Mouse (Mus musculus) midbrain, postnatal 0 days (tissue): Measurements from ENCODE around the gene Tfap4. TPM values are rescaled to one million over a fixed set of nuclear protein-coding genes. Genes with fewer than 3 reads are reported as not detected.

Source experiments
- ATAC-seq: fragments of 200-750 bp; cut with Nextera tagmentation; 2 replicates; pipeline ENCODE4 v1.8.0; 2017; ENCODE audit warnings: moderate number of reproducible peaks, mild to moderate bottlenecking, moderate TSS enrichment, moderate library complexity; ENCODE audit not compliant: low FRiP score
- DNase-seq: peaks from one replicate; pipeline ENCODE4 v3.0.0-alpha.2; 2015; ENCODE audit warnings: low spot score
- H3K27ac ChIP-seq: fragments of 300-500 bp; sonication (generic); 2 replicates; pipeline ENCODE4 v1.5.1; 2014; ENCODE audit warnings: low read depth, mild to moderate bottlenecking, low read length, mixed read lengths
- H3K27me3 ChIP-seq: fragments of 300-500 bp; sonication (generic); 2 replicates; pipeline ENCODE4 v1.6.1; 2014; ENCODE audit warnings: low read length, control low read depth, mixed read lengths; ENCODE audit not compliant: insufficient read depth
- H3K36me3 ChIP-seq: fragments of 300-500 bp; sonication (generic); 2 replicates; pipeline ENCODE4 v1.6.1; 2014; ENCODE audit warnings: low read length, control low read depth, mixed read lengths; ENCODE audit not compliant: insufficient read depth
- H3K4me1 ChIP-seq: fragments of 300-500 bp; sonication (generic); 2 replicates; pipeline ENCODE4 v1.6.1; 2014; ENCODE audit warnings: mild to moderate bottlenecking, control low read depth, antibody characterized with exemption, low read length, mixed read lengths; ENCODE audit not compliant: insufficient read depth
- H3K4me2 ChIP-seq: fragments of 300-500 bp; sonication (generic); 2 replicates; pipeline ENCODE4 v1.6.1; 2014; ENCODE audit warnings: low read depth, mild to moderate bottlenecking, low read length, mixed read lengths; ENCODE audit not compliant: poor library complexity, severe bottlenecking
- H3K4me3 ChIP-seq: fragments of 300-500 bp; sonication (generic); 2 replicates; pipeline ENCODE4 v1.5.1; 2014; ENCODE audit warnings: low read depth, mild to moderate bottlenecking, low read length, moderate library complexity
- H3K9ac ChIP-seq: fragments of 300-500 bp; sonication (generic); replicated peaks from 2 replicates; pipeline ENCODE4 v1.6.1; 2014; ENCODE audit warnings: mild to moderate bottlenecking, low read length, moderate library complexity, mixed read lengths; ENCODE audit not compliant: poor library complexity, severe bottlenecking
- H3K9me3 ChIP-seq: fragments of 300-500 bp; sonication (generic); 2 replicates; pipeline ENCODE4 v1.6.1; 2016; ENCODE audit warnings: low read length, control low read depth
- CTCF ChIP-seq: IDR thresholded peaks from 2 replicates; pipeline ENCODE4 v1.5.1; 2016; ENCODE audit warnings: antibody characterized with exemption, mild to moderate bottlenecking
- WGBS: fragments of 180-500 bp; shearing (Covaris S2); extraction: QIAGEN DNeasy Blood & Tissue Kit; methylation state at CpG from one replicate; pipeline ENCODE4 v1.1.7; 2014; 5-methylcytosine and 5-hydroxymethylcytosine counted together
- polyA plus RNA-seq: library from polyadenylated mRNA; unstranded; fragments of >200 nt; fragmentation: Nextera tagmentation; extraction: Ambion mirVana; gene quantifications from 2 replicates; pipeline ENCODE4 v1.2.1, GENCODE M21; 2015
- total RNA-seq: library from RNA; depleted of rRNA; stranded (reverse); fragments of >200 nt; gene quantifications from 2 replicates; pipeline ENCODE4 v1.2.3, GENCODE M21; 2014

Gene Tfap4
- total and polyA plus RNA-seq, 2 experiments from 2014 or later = 5.2 to 6.7 TPM

DNA sequence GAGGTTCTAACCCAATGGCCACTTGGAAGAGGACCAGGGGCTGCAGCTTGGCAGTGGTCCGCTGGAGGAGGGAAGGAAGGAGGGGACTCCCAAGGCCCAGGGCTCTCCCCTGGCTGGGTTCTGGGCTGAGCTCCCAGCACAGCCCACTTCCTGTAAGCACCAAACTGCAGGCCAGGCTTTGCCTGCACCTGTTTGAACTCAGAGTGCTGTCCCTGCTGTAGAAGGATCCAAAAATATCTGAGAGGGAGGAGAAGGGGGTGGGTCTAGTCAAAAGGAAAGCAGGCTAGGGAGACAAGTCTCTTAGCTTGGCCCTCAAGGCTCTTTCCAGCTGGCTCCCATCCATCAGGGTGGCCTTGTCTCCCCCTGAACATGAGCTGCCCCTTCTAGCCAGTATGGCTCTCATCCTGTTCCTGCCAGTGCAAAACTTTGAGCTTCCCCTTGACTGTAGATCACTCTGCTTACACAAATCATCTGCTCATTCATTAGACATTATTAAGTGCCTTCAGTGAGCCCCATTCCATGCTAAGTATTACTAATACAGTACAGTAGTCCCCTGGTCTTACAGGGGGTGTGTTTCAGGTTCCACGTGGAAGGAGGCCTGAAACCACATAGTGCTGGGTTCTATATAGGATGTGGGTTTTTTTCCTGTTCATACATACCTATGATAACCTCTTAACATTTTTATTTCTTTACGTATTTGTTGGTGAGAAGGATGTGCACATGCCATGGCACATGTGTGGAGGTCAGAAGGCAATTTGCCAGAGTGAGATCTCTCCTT lies 46.8 kb downstream of the Tfap4 start:
- H3K4me1 ChIP-seq = no peaks in the 10 kb centered on the region
- H3K4me3 ChIP-seq = no peak overlapping the region
- DNase-seq (peak; percentile 54), ATAC-seq (no peak)
- no peak for TF ChIP-seq CTCF
- H3K4me2 ChIP-seq = no peak overlapping the region
- no peak overlapping the region for H3K27ac ChIP-seq
- WGBS = 82% methylated on average over 3 of the region's 3 CpGs
- no peaks in the 10 kb centered on the region for H3K36me3 ChIP-seq
- no peaks in the 10 kb centered on the region for H3K9me3 ChIP-seq
- H3K27me3 ChIP-seq = no peaks in the 10 kb centered on the region
- H3K9ac ChIP-seq = no peak overlapping the region

DNA sequence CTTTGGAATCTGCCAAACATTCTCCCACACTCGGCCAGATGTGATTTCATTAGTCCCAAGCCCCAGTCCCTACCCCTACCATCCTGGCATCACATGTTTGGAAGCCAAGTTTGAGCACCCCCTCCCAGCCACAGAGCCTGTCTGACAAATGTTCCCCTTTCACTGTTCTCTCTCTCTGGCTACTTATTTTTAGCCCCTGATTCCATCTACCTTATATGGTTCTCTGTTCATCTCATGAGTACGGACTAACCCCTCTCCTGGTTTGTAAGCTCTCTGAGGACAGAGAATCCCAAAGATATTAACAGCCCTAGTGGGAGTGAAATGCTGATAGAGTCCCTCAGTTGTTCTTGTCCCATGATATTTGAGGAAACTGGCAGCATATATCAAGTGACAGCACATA lies 48.3 kb downstream of the Tfap4 start:
- Histone ChIP-seq H3K27me3 (no peaks in the 10 kb centered on the region), H3K9me3 (no peaks in the 10 kb centered on the region), H3K36me3 (no peaks in the 10 kb centered on the region), H3K4me3 (no peak overlapping the region), H3K4me2 (no peak overlapping the region), H3K4me1 (no peaks in the 10 kb centered on the region), H3K27ac (no peak overlapping the region), H3K9ac (no peak overlapping the region)
- 94% methylated on average over 2 of the region's 2 CpGs for WGBS
- no peak for DNase-seq
- no peak for ATAC-seq
- no peak for TF ChIP-seq CTCF

DNA sequence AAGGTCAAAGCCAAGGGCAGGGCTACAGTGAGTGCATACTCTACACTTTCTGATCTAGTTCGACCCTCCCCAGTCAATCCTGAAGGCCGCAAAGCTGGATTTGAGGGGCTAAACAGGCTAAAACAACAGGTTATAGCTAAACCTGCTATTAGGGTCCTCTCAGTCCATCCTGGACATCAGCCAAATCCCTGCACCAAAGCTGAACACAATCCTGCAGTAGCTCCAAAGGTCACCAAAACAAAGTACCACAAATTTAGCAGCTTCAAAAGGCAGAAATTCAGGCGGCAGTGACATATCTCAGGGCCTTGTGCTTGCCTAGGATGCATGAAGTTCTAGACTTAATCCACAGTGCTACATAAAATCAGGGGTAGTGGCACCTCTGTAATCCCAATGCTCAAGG lies 53.5 kb downstream of the Tfap4 start:
- no peak overlapping the region for H3K9ac ChIP-seq
- ATAC-seq = no peak
- no peak overlapping the region for H3K4me3 ChIP-seq
- no peaks in the 10 kb centered on the region for H3K4me1 ChIP-seq
- TF ChIP-seq CTCF = no peak
- H3K4me2 ChIP-seq = no peak overlapping the region
- H3K36me3 ChIP-seq = no peaks in the 10 kb centered on the region
- H3K27ac ChIP-seq = no peak overlapping the region
- no peaks in the 10 kb centered on the region for H3K9me3 ChIP-seq
- DNase-seq = no peak
- 85% methylated on average over 3 of the region's 3 CpGs for WGBS
- H3K27me3 ChIP-seq = no peaks in the 10 kb centered on the region

DNA sequence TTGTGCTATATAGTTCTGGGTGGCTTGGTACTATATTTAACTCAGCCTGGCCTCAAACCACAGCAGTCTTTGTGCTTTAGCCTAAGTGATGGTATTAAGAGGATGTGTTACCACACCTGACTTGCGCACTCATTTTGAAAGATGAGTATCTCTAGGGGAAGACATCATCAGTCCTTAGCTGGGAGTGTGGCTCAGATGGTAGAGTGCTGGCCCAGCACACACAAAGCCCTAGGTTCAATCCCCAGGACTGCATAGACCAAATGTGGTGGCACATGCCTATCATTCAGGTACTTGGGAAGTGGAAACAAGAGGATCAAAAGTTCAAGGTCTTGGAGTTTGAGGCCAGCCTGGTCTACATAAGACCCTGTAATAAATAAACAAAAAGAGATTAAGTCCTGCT lies 56.2 kb downstream of the Tfap4 start:
- no peak overlapping the region for H3K4me2 ChIP-seq
- H3K27me3 ChIP-seq = no peaks in the 10 kb centered on the region
- no peak overlapping the region for H3K9ac ChIP-seq
- DNase-seq = no peak
- no peaks in the 10 kb centered on the region for H3K9me3 ChIP-seq
- 98% methylated on average over 1 of the region's 1 CpGs for WGBS
- TF ChIP-seq CTCF = no peak
- no peak for ATAC-seq
- no peaks in the 10 kb centered on the region for H3K36me3 ChIP-seq
- no peaks in the 10 kb centered on the region for H3K4me1 ChIP-seq
- H3K4me3 ChIP-seq = no peak overlapping the region
- no peak overlapping the region for H3K27ac ChIP-seq

DNA sequence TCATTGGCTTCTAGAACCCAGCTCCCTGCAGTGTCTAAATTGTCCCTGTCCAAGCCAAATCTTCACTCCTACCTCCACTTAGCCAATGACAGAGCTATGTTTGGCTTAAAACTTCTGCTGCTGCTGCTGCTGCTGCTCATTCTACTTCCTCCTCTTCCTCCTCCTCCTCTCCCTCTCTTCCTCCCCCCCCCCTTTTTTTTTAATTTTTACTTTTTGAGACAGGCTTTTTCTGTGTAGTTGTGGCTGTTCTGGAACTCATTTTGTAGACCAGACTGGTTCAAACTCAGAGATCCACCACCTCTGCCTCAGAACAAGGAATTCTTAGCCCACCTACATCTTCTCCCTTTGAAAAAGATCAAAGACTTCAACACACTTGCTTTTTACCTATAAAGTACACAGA lies 57.1 kb downstream of the Tfap4 start:
- no peaks in the 10 kb centered on the region for H3K27me3 ChIP-seq
- no peak overlapping the region for H3K27ac ChIP-seq
- TF ChIP-seq CTCF = no peak
- H3K4me1 ChIP-seq = no peaks in the 10 kb centered on the region
- no peaks in the 10 kb centered on the region for H3K9me3 ChIP-seq
- no peak for ATAC-seq
- no peak overlapping the region for H3K4me3 ChIP-seq
- DNase-seq = no peak
- H3K4me2 ChIP-seq = no peak overlapping the region
- no peak overlapping the region for H3K9ac ChIP-seq
- no peaks in the 10 kb centered on the region for H3K36me3 ChIP-seq

DNA sequence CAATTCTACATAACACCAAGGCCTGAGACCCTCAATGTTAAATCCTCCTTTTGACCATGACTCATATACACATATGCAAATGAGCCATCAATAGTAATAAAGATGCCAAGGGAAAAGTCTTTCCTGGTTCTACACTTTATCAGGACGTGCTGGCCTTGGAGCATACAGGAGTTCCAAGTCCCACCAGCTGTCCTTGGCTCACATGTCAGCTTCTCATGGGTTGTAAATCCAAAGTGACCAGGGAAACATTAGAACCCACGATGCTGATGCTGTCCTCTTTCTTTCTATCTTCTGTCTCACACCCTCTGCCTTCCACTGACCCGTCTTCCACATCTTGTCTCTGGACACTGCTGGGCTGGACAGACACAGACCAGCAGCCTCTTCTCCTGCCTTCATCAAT lies 58.0 kb downstream of the Tfap4 start:
- WGBS = 90% methylated on average over 3 of the region's 3 CpGs
- H3K4me1 ChIP-seq = no peaks in the 10 kb centered on the region
- no peaks in the 10 kb centered on the region for H3K27me3 ChIP-seq
- no peak overlapping the region for H3K9ac ChIP-seq
- ATAC-seq (no peak), DNase-seq (no peak)
- no peaks in the 10 kb centered on the region for H3K9me3 ChIP-seq
- H3K27ac ChIP-seq = no peak overlapping the region
- no peak overlapping the region for H3K4me3 ChIP-seq
- H3K36me3 ChIP-seq = no peaks in the 10 kb centered on the region
- TF ChIP-seq CTCF = no peak
- H3K4me2 ChIP-seq = no peak overlapping the region
